Mouse (Mus musculus) embryonic fibroblast, embryonic 13.5 days (primary cell): ENCODE data around the gene Adgrg7.

Source experiments
- CTCF ChIP-seq: IDR thresholded peaks from 2 replicates; pipeline ENCODE4 v1.5.1; 2011; ENCODE audit warnings: mild to moderate bottlenecking, control low read depth, low read length, moderate library complexity, borderline replicate concordance; ENCODE audit not compliant: insufficient read depth
- POLR2A ChIP-seq: IDR thresholded peaks from 2 replicates; pipeline ENCODE4 v1.6.1; 2011; ENCODE audit warnings: low read depth, mild to moderate bottlenecking, control low read depth, low read length, moderate library complexity

DNA sequence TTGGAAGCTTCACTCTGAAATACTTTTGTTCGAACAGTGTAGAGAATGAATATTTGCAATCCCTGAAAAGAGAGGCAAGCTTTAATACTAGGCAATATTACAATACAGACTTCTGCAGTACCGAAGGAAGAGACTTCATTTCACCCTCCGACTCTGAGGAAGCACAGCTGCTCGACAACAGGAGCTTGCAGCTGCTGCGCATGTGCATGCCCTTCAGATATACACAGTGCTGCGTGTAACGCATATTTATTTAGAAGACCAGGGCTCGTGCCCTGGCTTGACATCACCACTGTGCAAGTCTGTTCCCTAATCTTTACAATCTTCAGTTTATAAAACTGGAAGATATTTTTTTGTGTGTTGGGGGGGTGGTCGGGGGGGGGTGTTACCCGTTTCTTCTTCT lies 70.7 kb downstream of the Adgrg7 start:
- TF ChIP-seq POLR2A (no peak), CTCF (no peak)
